ENCODE assay signal across 8 mouse cellular contexts in genomic region chr11:102027361-102028017, GRCm38 (mm10). TPM values are rescaled to one million over a fixed set of nuclear protein-coding genes. Genes with fewer than 3 reads are reported as not detected.
A peak's percentile ranks its signal among the peaks of the same experiment; 100 is the strongest.
DNase-seq lines count a peak whose midpoint lies in the region; ATAC-seq lines count a peak whose summit lies in the region.

No protein-coding gene starts in this region.

- H3K4me2 ChIP-seq in heart, embryonic 11.5 days = peak overlapping the region; percentile 92
- peak overlapping the region; percentile 70 for H3K4me2 ChIP-seq in forebrain, embryonic 15.5 days (replicated peaks)
- peak overlapping the region; percentile 88 for H3K4me2 ChIP-seq in midbrain, embryonic 11.5 days

- no peaks in the 10 kb centered on the region for H3K36me3 ChIP-seq in heart, embryonic 11.5 days (ENCODE audit: control insufficient read depth, insufficient read depth, low read length)
- peaks cover 6% of the 10 kb centered on the region for H3K36me3 ChIP-seq in forebrain, embryonic 15.5 days
- H3K36me3 ChIP-seq in midbrain, embryonic 11.5 days (ENCODE audit: control insufficient read depth, insufficient read depth, low read length) = no peaks in the 10 kb centered on the region

- peak overlapping the region; percentile 79; the same call in 1 of the 2 replicates for H3K9ac ChIP-seq in heart, embryonic 11.5 days (ENCODE audit: low read depth, low read length)
- peak overlapping the region; percentile 77 for H3K9ac ChIP-seq in forebrain, embryonic 15.5 days (replicated peaks)
- peak overlapping the region; percentile 81 for H3K9ac ChIP-seq in midbrain, embryonic 11.5 days (ENCODE audit: low read length)

- ATAC-seq in heart, embryonic 11.5 days (replicated peaks; ENCODE audit: insufficient number of reproducible peaks, low FRiP score, low TSS enrichment) = no peak
- ATAC-seq in forebrain, embryonic 15.5 days (replicated peaks) = peak; percentile 27; the same call in 1 of the 2 replicates
- ATAC-seq in midbrain, embryonic 11.5 days (ENCODE audit: low FRiP score) = peak; percentile 13; the same call in 1 of the 2 replicates

- H3K4me1 ChIP-seq in heart, embryonic 11.5 days (ENCODE audit: control insufficient read depth, insufficient read depth, low read length) = peaks cover 14% of the 10 kb centered on the region
- H3K4me1 ChIP-seq in forebrain, embryonic 15.5 days = peaks cover 37% of the 10 kb centered on the region
- H3K4me1 ChIP-seq in midbrain, embryonic 11.5 days (ENCODE audit: control insufficient read depth, insufficient read depth, low read length) = peaks cover 17% of the 10 kb centered on the region

- H3K9me3 ChIP-seq in heart, embryonic 11.5 days (replicated peaks; ENCODE audit: control insufficient read depth, low read length) = no peaks in the 10 kb centered on the region
- H3K9me3 ChIP-seq in forebrain, embryonic 15.5 days = no peaks in the 10 kb centered on the region
- H3K9me3 ChIP-seq in midbrain, embryonic 11.5 days (ENCODE audit: control insufficient read depth, low read length) = no peaks in the 10 kb centered on the region

- no peak overlapping the region for H3K27ac ChIP-seq in heart, embryonic 11.5 days (ENCODE audit: low read depth, low read length)
- peak overlapping the region; percentile 91 for H3K27ac ChIP-seq in forebrain, embryonic 15.5 days (replicated peaks)
- H3K27ac ChIP-seq in midbrain, embryonic 11.5 days (ENCODE audit: low read depth, low read length) = peak overlapping the region; percentile 33; the same call in 1 of the 2 replicates

- peak overlapping the region; percentile 67 for H3K4me3 ChIP-seq in heart, embryonic 11.5 days (ENCODE audit: low read depth, low read length)
- H3K4me3 ChIP-seq in forebrain, embryonic 15.5 days = peak overlapping the region; percentile 67
- H3K4me3 ChIP-seq in midbrain, embryonic 11.5 days (ENCODE audit: low read depth, low read length) = peak overlapping the region; percentile 69

- WGBS in heart, embryonic 11.5 days (ENCODE audit: insufficient replicate concordance) = 6% methylated on average over 12 of the region's 12 CpGs
- WGBS in forebrain, embryonic 15.5 days = 4% methylated on average over 12 of the region's 12 CpGs
- WGBS in midbrain, embryonic 11.5 days = 4% methylated on average over 12 of the region's 12 CpGs

- peaks cover 15% of the 10 kb centered on the region for H3K27me3 ChIP-seq in heart, embryonic 11.5 days (ENCODE audit: control insufficient read depth, insufficient read depth, low read length)
- H3K27me3 ChIP-seq in forebrain, embryonic 15.5 days = no peaks in the 10 kb centered on the region
- peaks cover 3% of the 10 kb centered on the region; the same call in 1 of the 2 replicates for H3K27me3 ChIP-seq in midbrain, embryonic 11.5 days (ENCODE audit: control insufficient read depth, insufficient read depth, low read length)

- no peak for DNase-seq in heart, adult 18-20 months
- DNase-seq in Muller cell, postnatal 12 days (ENCODE audit: inconsistent ontology term) = peak; percentile 14
- DNase-seq in midbrain, embryonic 11.5 days (ENCODE audit: low spot score, missing footprints) = peak; percentile 92
- DNase-seq in spleen, postnatal 36 days (ENCODE audit: low spot score in 2 of 2) = no peak
- DNase-seq in gastrocnemius, adult 18-20 months (ENCODE audit: low spot score) = no peak
- DNase-seq in spleen, postnatal 4 days (ENCODE audit: low spot score in 2 of 2) = no peak

RNA-seq across cellular contexts. Expression of gene Mpp3, which starts 0.8 kb away (rescaled TPM):
- polyA plus RNA-seq in heart, embryonic 11.5 days (2014; fragmentation: Nextera tagmentation; extraction: Ambion mirVana) = 2.7 and 3.4 TPM in 2 replicates
- 1 to 10 TPM; 1.4 to 1.5 TPM for total RNA-seq in heart, adult 18-20 months (2021)
- polyA plus RNA-seq in forebrain, embryonic 15.5 days (2015; fragmentation: Nextera tagmentation; extraction: Ambion mirVana) = 46.2 and 48.5 TPM in 2 replicates
- 14.4 and 15.5 TPM in 2 replicates for polyA plus RNA-seq in midbrain, embryonic 11.5 days (2014; fragmentation: Nextera tagmentation; extraction: Ambion mirVana)
- 10 to 100 TPM; 15.7 to 24.5 TPM for total RNA-seq in gastrocnemius, adult 18-20 months (2021)

RNA-seq across cellular contexts. Expression of gene Cd300lg, which starts 13.8 kb away (rescaled TPM):
- polyA plus RNA-seq in heart, embryonic 11.5 days (2014; fragmentation: Nextera tagmentation; extraction: Ambion mirVana) = 0.70 and 0.79 TPM in 2 replicates
- total RNA-seq in heart, adult 18-20 months (2021) = 10 to 100 TPM; 49.0 to 52.9 TPM
- 0.11 and 0.34 TPM in 2 replicates for polyA plus RNA-seq in forebrain, embryonic 15.5 days (2015; fragmentation: Nextera tagmentation; extraction: Ambion mirVana)
- polyA plus RNA-seq in midbrain, embryonic 11.5 days (2014; fragmentation: Nextera tagmentation; extraction: Ambion mirVana) = 0.11 and 0.19 TPM in 2 replicates
- 10 to 100 TPM; 16.1 to 19.0 TPM for total RNA-seq in gastrocnemius, adult 18-20 months (2021)

RNA-seq across cellular contexts. Expression of gene Dusp3, which starts 40.7 kb away (rescaled TPM):
- 49.2 and 49.4 TPM in 2 replicates for polyA plus RNA-seq in heart, embryonic 11.5 days (2014; fragmentation: Nextera tagmentation; extraction: Ambion mirVana)
- 100 to 1,000 TPM; 107 to 117 TPM for total RNA-seq in heart, adult 18-20 months (2021)
- polyA plus RNA-seq in forebrain, embryonic 15.5 days (2015; fragmentation: Nextera tagmentation; extraction: Ambion mirVana) = 11.0 and 13.0 TPM in 2 replicates
- 11.1 and 11.6 TPM in 2 replicates for polyA plus RNA-seq in midbrain, embryonic 11.5 days (2014; fragmentation: Nextera tagmentation; extraction: Ambion mirVana)
- total RNA-seq in gastrocnemius, adult 18-20 months (2021) = 100 to 1,000 TPM; 153 to 161 TPM

RNA-seq across cellular contexts. Expression of gene Cfap97d1, which starts 43.4 kb away (rescaled TPM):
- polyA plus RNA-seq in heart, embryonic 11.5 days (2014; fragmentation: Nextera tagmentation; extraction: Ambion mirVana) = not detected in 2 replicates
- not detected for total RNA-seq in heart, adult 18-20 months (2021)
- polyA plus RNA-seq in forebrain, embryonic 15.5 days (2015; fragmentation: Nextera tagmentation; extraction: Ambion mirVana) = not detected in 2 replicates
- polyA plus RNA-seq in midbrain, embryonic 11.5 days (2014; fragmentation: Nextera tagmentation; extraction: Ambion mirVana) = not detected in 2 replicates
- not detected for total RNA-seq in gastrocnemius, adult 18-20 months (2021)

Comparison
In these comparisons a context has a peak if more than half of its experiments do, and no peak if none do; other contexts are left out.
1. DNase-seq: peak in Muller cell, postnatal 12 days (single experiment) and midbrain, embryonic 11.5 days (single experiment); none in heart, adult 18-20 months (0 of 2), spleen, postnatal 36 days (0 of 2), gastrocnemius, adult 18-20 months (single experiment) and spleen, postnatal 4 days (0 of 2).
2. Peak in every context shown above with its lines, with median percentiles within 50 percentile points of each other: H3K4me2 ChIP-seq, H3K4me3 ChIP-seq and H3K9ac ChIP-seq.